Mouse (Mus musculus): ENCODE measurements around the gene Cbx8. TPM values are rescaled to one million over a fixed set of nuclear protein-coding genes. Genes with fewer than 3 reads are reported as not detected.

The Cbx8 gene
- polyA plus RNA-seq, 1 experiment from 2014 or later, result 6.4 TPM

GRCm38 (mm10) chr11:119072239-119072638 is 31.5 kb upstream of the Cbx8 start:
- TF ChIP-seq CTCF (IDR thresholded peaks at IDR 0.05; ENCODE audit: low read depth), result no peak
- H3K4me1 ChIP-seq (replicated peaks; ENCODE audit: control insufficient read depth, insufficient read depth, low read length), result peaks cover 5% of the 10 kb centered on the region; the same call in 1 of the 2 replicates
- 57% methylated on average over 7 of the region's 7 CpGs for WGBS
- no peaks in the 10 kb centered on the region for H3K27me3 ChIP-seq (replicated peaks; ENCODE audit: control insufficient read depth, insufficient read depth, low read length)
- H3K27ac ChIP-seq (ENCODE audit: low read depth, low read length), result no peak overlapping the region
- no peak overlapping the region for H3K4me3 ChIP-seq (ENCODE audit: low read depth, low read length)
- ATAC-seq, result peak; percentile 76
- no peak overlapping the region for H3K4me2 ChIP-seq (replicated peaks; ENCODE audit: low read depth)
- no peaks in the 10 kb centered on the region for H3K36me3 ChIP-seq (ENCODE audit: control insufficient read depth, insufficient read depth)
- peak overlapping the region; percentile 17; the same call in 1 of the 2 replicates for H3K9ac ChIP-seq (ENCODE audit: low read depth, low read length)
- no peaks in the 10 kb centered on the region for H3K9me3 ChIP-seq (ENCODE audit: control insufficient read depth)

- no peak for TF ChIP-seq CTCF (IDR thresholded peaks at IDR 0.05; ENCODE audit: low read depth)
- H3K27me3 ChIP-seq (replicated peaks; ENCODE audit: control insufficient read depth, insufficient read depth, low read length), result no peaks in the 10 kb centered on the region
- no peaks in the 10 kb centered on the region for H3K9me3 ChIP-seq (ENCODE audit: control insufficient read depth)
- no peak overlapping the region for H3K4me3 ChIP-seq (ENCODE audit: low read depth, low read length)
- no peak for ATAC-seq
- H3K4me1 ChIP-seq (replicated peaks; ENCODE audit: control insufficient read depth, insufficient read depth, low read length), result no peaks in the 10 kb centered on the region; the same call in 1 of the 2 replicates
- no peaks in the 10 kb centered on the region for H3K36me3 ChIP-seq (ENCODE audit: control insufficient read depth, insufficient read depth)
- H3K9ac ChIP-seq (ENCODE audit: low read depth, low read length), result no peak overlapping the region
- WGBS, result 79% methylated on average over 8 of the region's 8 CpGs
- no peak overlapping the region for H3K27ac ChIP-seq (ENCODE audit: low read depth, low read length)
- no peak overlapping the region for H3K4me2 ChIP-seq (replicated peaks; ENCODE audit: low read depth)
Observed at GRCm38 (mm10) chr11:119066841-119067240, 26.1 kb upstream of the Cbx8 start.

GRCm38 (mm10) chr11:119059256-119059655 is 18.5 kb upstream of the Cbx8 start:
- Histone ChIP-seq H3K27ac (ENCODE audit: low read depth, low read length) (no peak overlapping the region), H3K4me2 (replicated peaks; ENCODE audit: low read depth) (peak overlapping the region; percentile 91; the same call in 1 of the 2 replicates), H3K4me1 (replicated peaks; ENCODE audit: control insufficient read depth, insufficient read depth, low read length) (peaks cover 19% of the 10 kb centered on the region)

GRCm38 (mm10) chr11:119058041-119058995 is 17.5 kb upstream of the Cbx8 start:
- H3K27ac ChIP-seq (ENCODE audit: low read depth, low read length), result no peak overlapping the region
- TF ChIP-seq CTCF (IDR thresholded peaks at IDR 0.05; ENCODE audit: low read depth), result peak; percentile 73
- H3K9ac ChIP-seq (ENCODE audit: low read depth, low read length), result peak overlapping the region; percentile 3; the same call in 1 of the 2 replicates
- no peaks in the 10 kb centered on the region for H3K36me3 ChIP-seq (ENCODE audit: control insufficient read depth, insufficient read depth)
- H3K4me3 ChIP-seq (ENCODE audit: low read depth, low read length), result peak overlapping the region; percentile 23
- no peaks in the 10 kb centered on the region for H3K9me3 ChIP-seq (ENCODE audit: control insufficient read depth)
- 5% methylated on average over 58 of the region's 58 CpGs for WGBS
- H3K27me3 ChIP-seq (replicated peaks; ENCODE audit: control insufficient read depth, insufficient read depth, low read length), result peaks cover 63% of the 10 kb centered on the region
- H3K4me2 ChIP-seq (replicated peaks; ENCODE audit: low read depth), result peak overlapping the region; percentile 91
- peaks cover 27% of the 10 kb centered on the region for H3K4me1 ChIP-seq (replicated peaks; ENCODE audit: control insufficient read depth, insufficient read depth, low read length)
- peak; percentile 52 for ATAC-seq

More at GRCm38 (mm10) chr11:119059256-119059655, 18.5 kb upstream of the Cbx8 start:
- 27% methylated on average over 3 of the region's 3 CpGs for WGBS
- H3K27me3 ChIP-seq (replicated peaks; ENCODE audit: control insufficient read depth, insufficient read depth, low read length), result peaks cover 53% of the 10 kb centered on the region
- ATAC-seq, result no peak
- TF ChIP-seq CTCF (IDR thresholded peaks at IDR 0.05; ENCODE audit: low read depth), result no peak
- no peak overlapping the region for H3K9ac ChIP-seq (ENCODE audit: low read depth, low read length)
- no peaks in the 10 kb centered on the region for H3K9me3 ChIP-seq (ENCODE audit: control insufficient read depth)
- H3K36me3 ChIP-seq (ENCODE audit: control insufficient read depth, insufficient read depth), result no peaks in the 10 kb centered on the region
- no peak overlapping the region for H3K4me3 ChIP-seq (ENCODE audit: low read depth, low read length)

- H3K9ac ChIP-seq (ENCODE audit: low read depth, low read length), result peak overlapping the region; percentile 65
- H3K4me1 ChIP-seq (replicated peaks; ENCODE audit: control insufficient read depth, insufficient read depth, low read length), result peaks cover 32% of the 10 kb centered on the region
- peak overlapping the region; percentile 49 for H3K4me3 ChIP-seq (ENCODE audit: low read depth, low read length)
- WGBS, result 14% methylated on average over 9 of the region's 9 CpGs
- H3K27ac ChIP-seq (ENCODE audit: low read depth, low read length), result peak overlapping the region; percentile 61; the same call in 1 of the 2 replicates
- H3K36me3 ChIP-seq (ENCODE audit: control insufficient read depth, insufficient read depth), result no peaks in the 10 kb centered on the region
- no peaks in the 10 kb centered on the region for H3K9me3 ChIP-seq (ENCODE audit: control insufficient read depth)
- no peak for TF ChIP-seq CTCF (IDR thresholded peaks at IDR 0.05; ENCODE audit: low read depth)
- peak overlapping the region; percentile 91 for H3K4me2 ChIP-seq (replicated peaks; ENCODE audit: low read depth)
- ATAC-seq, result no peak
- H3K27me3 ChIP-seq (replicated peaks; ENCODE audit: control insufficient read depth, insufficient read depth, low read length), result peaks cover 70% of the 10 kb centered on the region
Observed at GRCm38 (mm10) chr11:119057291-119057690, 16.5 kb upstream of the Cbx8 start.
